8 mouse cellular contexts compared by ENCODE assay signal in genomic region chr1:167466765-167467426, GRCm38 (mm10). TPM values are rescaled to one million over a fixed set of nuclear protein-coding genes. Genes with fewer than 3 reads are reported as not detected.
DNase-seq lines count a peak whose midpoint lies in the region; ATAC-seq lines count a peak whose summit lies in the region.

Gene Lrrc52 (minus strand): TSS chr1:167466780.

- no peaks in the 10 kb centered on the region for H3K9me3 ChIP-seq in midbrain, embryonic 13.5 days
- no peaks in the 10 kb centered on the region for H3K9me3 ChIP-seq in midbrain, embryonic 10.5 days (replicated peaks)
- H3K9me3 ChIP-seq in intestine, embryonic 15.5 days = no peaks in the 10 kb centered on the region

- 44% methylated on average over 9 of the region's 9 CpGs for WGBS in midbrain, embryonic 13.5 days
- WGBS in midbrain, embryonic 10.5 days = 45% methylated on average over 9 of the region's 9 CpGs
- WGBS in intestine, embryonic 15.5 days = 30% methylated on average over 9 of the region's 9 CpGs

- DNase-seq in midbrain, embryonic 10.5 days (ENCODE audit: low spot score) = no peak
- DNase-seq in brain, embryonic 18.5 days (ENCODE audit: low read depth, low spot score) = peak; percentile 46
- DNase-seq in gastrocnemius, adult 8-10 months (ENCODE audit: low spot score in 2 of 2) = peak; percentile 39 to 63
- DNase-seq in kidney, postnatal 14 days = peak; percentile 78
- DNase-seq in B cell, adult 2 months = no peak

- no peaks in the 10 kb centered on the region for H3K27me3 ChIP-seq in midbrain, embryonic 13.5 days
- no peaks in the 10 kb centered on the region for H3K27me3 ChIP-seq in midbrain, embryonic 10.5 days (ENCODE audit: low read depth, poor library complexity, severe bottlenecking)
- no peaks in the 10 kb centered on the region for H3K27me3 ChIP-seq in intestine, embryonic 15.5 days (replicated peaks)

- 0 out of 2 replicates have a peak, but pooled peaks have one; percentile 55 for ATAC-seq in midbrain, embryonic 13.5 days
- peak; percentile 56; the same call in 1 of the 2 replicates for ATAC-seq in megakaryocyte-erythroid progenitor cell, adult 5-6 weeks (replicated peaks; ENCODE audit: low FRiP score, low TSS enrichment, poor library complexity, severe bottlenecking)
- no peak for ATAC-seq in intestine, embryonic 15.5 days

- H3K27ac ChIP-seq in midbrain, embryonic 13.5 days = no peak within 1 kb of the TSS
- H3K27ac ChIP-seq in midbrain, embryonic 10.5 days (replicated peaks) = no peak within 1 kb of the TSS
- H3K27ac ChIP-seq in intestine, embryonic 15.5 days = no peak within 1 kb of the TSS

- no peaks in the 10 kb centered on the region for H3K36me3 ChIP-seq in midbrain, embryonic 13.5 days
- H3K36me3 ChIP-seq in midbrain, embryonic 10.5 days = no peaks in the 10 kb centered on the region
- H3K36me3 ChIP-seq in intestine, embryonic 15.5 days = no peaks in the 10 kb centered on the region

- H3K4me3 ChIP-seq in midbrain, embryonic 13.5 days (replicated peaks) = no peak within 1 kb of the TSS
- no peak within 1 kb of the TSS for H3K4me3 ChIP-seq in midbrain, embryonic 10.5 days
- no peak within 1 kb of the TSS for H3K4me3 ChIP-seq in intestine, embryonic 15.5 days (replicated peaks)

- H3K4me2 ChIP-seq in midbrain, embryonic 13.5 days (replicated peaks) = no peak within 1 kb of the TSS
- no peak within 1 kb of the TSS for H3K4me2 ChIP-seq in intestine, embryonic 15.5 days (replicated peaks)

- no peak within 1 kb of the TSS for H3K9ac ChIP-seq in midbrain, embryonic 13.5 days (replicated peaks)
- no peak within 1 kb of the TSS for H3K9ac ChIP-seq in intestine, embryonic 15.5 days

- H3K4me1 ChIP-seq in midbrain, embryonic 13.5 days (replicated peaks) = no peaks in the 10 kb centered on the region
- no peaks in the 10 kb centered on the region for H3K4me1 ChIP-seq in midbrain, embryonic 10.5 days
- H3K4me1 ChIP-seq in intestine, embryonic 15.5 days (replicated peaks) = no peaks in the 10 kb centered on the region

RNA-seq across cellular contexts. Expression of gene Lrrc52, which starts in this region (rescaled TPM):
- polyA plus RNA-seq in midbrain, embryonic 13.5 days (2015; fragmentation: Nextera tagmentation; extraction: Ambion mirVana) = 0.27 TPM in 1 of 2 replicates, not detected in the other
- not detected in 2 replicates for polyA plus RNA-seq in midbrain, embryonic 10.5 days (2016; fragmentation: Nextera tagmentation; extraction: Ambion mirVana)
- total RNA-seq in gastrocnemius, adult 8-10 months (2022) = 10 to 100 TPM in 2 of 4 experiments, 1 to 10 TPM in 2; 5.6 to 14.6 (median 9.2) TPM
- not detected in 2 replicates for total RNA-seq in megakaryocyte-erythroid progenitor cell, adult 5-6 weeks (2014; fragmentation: Nextera tagmentation)
- 0.50 and 1.2 TPM in 2 replicates for total RNA-seq in megakaryocyte-erythroid progenitor cell, adult 5-6 weeks (2017)
- not detected in 2 replicates for polyA plus RNA-seq in intestine, embryonic 15.5 days (2015; fragmentation: Nextera tagmentation; extraction: Ambion mirVana)

Comparison
In these comparisons a context has a peak if more than half of its experiments do, and no peak if none do; other contexts are left out.
1. Peak in ATAC-seq in midbrain, embryonic 13.5 days; RNA of the gene not detected or under 1 TPM.
2. DNase-seq: peak in brain, embryonic 18.5 days (single experiment), gastrocnemius, adult 8-10 months (2 of 2) and kidney, postnatal 14 days (single experiment); none in midbrain, embryonic 10.5 days (single experiment) and B cell, adult 2 months (0 of 2).